Mouse (Mus musculus): Measurements from ENCODE around the gene AU022252. TPM values are rescaled to one million over a fixed set of nuclear protein-coding genes. Genes with fewer than 3 reads are reported as not detected.
A peak's percentile ranks its signal among the peaks of the same experiment; 100 is the strongest.

Gene AU022252
- polyA plus RNA-seq, 1 experiment from 2014 or later: 22.6 TPM

DNA sequence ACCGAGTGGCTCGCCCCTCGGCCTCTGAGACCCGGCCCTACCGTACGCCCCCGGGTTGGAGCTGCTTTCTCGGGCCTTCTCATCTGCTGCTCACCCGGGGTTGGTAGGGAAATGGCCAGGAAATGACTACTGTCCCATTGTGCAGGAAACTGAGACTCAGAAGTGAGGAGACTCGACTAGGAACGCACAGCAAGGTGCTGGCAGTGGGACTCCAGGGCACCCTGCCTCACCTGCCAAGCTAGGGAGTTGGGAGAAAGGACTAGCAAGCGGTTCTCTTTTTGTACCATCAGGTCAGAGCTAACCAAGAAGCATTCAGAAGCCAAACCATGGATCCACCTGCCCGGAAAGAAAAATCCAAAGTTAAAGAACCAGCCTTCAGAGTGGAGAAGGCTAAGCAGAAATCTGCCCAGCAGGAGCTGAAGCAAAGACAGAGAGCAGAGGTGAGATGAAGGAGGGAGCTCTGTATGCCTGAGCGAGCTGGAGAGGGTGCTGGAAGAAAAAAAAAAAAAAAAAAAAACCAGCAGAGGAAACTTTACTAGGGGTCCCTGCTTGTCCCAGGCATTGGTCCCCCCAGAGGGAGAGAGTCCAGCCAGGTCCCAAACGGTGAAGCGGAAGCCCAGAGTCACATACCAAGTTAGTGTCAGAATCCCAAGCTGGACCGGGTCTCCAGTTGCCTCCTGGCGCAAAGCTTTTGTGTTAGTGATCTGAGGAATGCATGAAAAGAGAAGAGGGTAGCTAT lies 36.8 kb downstream of the AU022252 start:
- Histone ChIP-seq H3K27ac (ENCODE audit: low read length) (peak overlapping the region; percentile 86), H3K9ac (ENCODE audit: low read depth, low read length) (peak overlapping the region; percentile 64), H3K4me1 (ENCODE audit: control insufficient read depth, insufficient read depth, low read length) (peaks cover 21% of the 10 kb centered on the region), H3K36me3 (ENCODE audit: control insufficient read depth, insufficient read depth, low read length) (peaks cover under 1% of the 10 kb centered on the region; the same call in 1 of the 2 replicates), H3K4me3 (ENCODE audit: low read depth, low read length) (peak overlapping the region; percentile 52), H3K27me3 (ENCODE audit: control insufficient read depth, insufficient read depth, low read depth, low read length) (no peaks in the 10 kb centered on the region), H3K9me3 (replicated peaks; ENCODE audit: control insufficient read depth, low read length, poor library complexity, severe bottlenecking) (no peaks in the 10 kb centered on the region), H3K4me2 (ENCODE audit: low read length) (peak overlapping the region; percentile 76)
- ATAC-seq: peak; percentile 20
- WGBS: 3% methylated on average over 18 of the region's 18 CpGs

- H3K4me1 ChIP-seq (ENCODE audit: control insufficient read depth, insufficient read depth, low read length): peaks cover 21% of the 10 kb centered on the region
- ATAC-seq: peak; percentile 88
- peak within 1 kb of the TSS; percentile 64 for H3K9ac ChIP-seq (ENCODE audit: low read depth, low read length)
- under 1% methylated on average over 34 of the region's 47 CpGs for WGBS
- H3K27ac ChIP-seq (ENCODE audit: low read length): peak within 1 kb of the TSS; percentile 86
- peak within 1 kb of the TSS; percentile 52 for H3K4me3 ChIP-seq (ENCODE audit: low read depth, low read length)
- H3K9me3 ChIP-seq (replicated peaks; ENCODE audit: control insufficient read depth, low read length, poor library complexity, severe bottlenecking): no peaks in the 10 kb centered on the region
- no peaks in the 10 kb centered on the region for H3K36me3 ChIP-seq (ENCODE audit: control insufficient read depth, insufficient read depth, low read length)
- no peaks in the 10 kb centered on the region for H3K27me3 ChIP-seq (ENCODE audit: control insufficient read depth, insufficient read depth, low read depth, low read length)
- H3K4me2 ChIP-seq (ENCODE audit: low read length): peak within 1 kb of the TSS; percentile 76
Measured at GRCm38 (mm10) chr4:119194909-119195581, 37.5 kb downstream of the AU022252 start, which contains the start of gene Svbp. Gene Svbp (plus strand): TSS chr4:119195306.

GRCm38 (mm10) chr4:119192757-119193156 lies 39.8 kb downstream of the AU022252 start:
- WGBS: 83% methylated on average over 4 of the region's 4 CpGs
- no peak overlapping the region for H3K4me2 ChIP-seq (ENCODE audit: low read length)
- H3K9me3 ChIP-seq (replicated peaks; ENCODE audit: control insufficient read depth, low read length, poor library complexity, severe bottlenecking): no peaks in the 10 kb centered on the region
- peaks cover 13% of the 10 kb centered on the region for H3K4me1 ChIP-seq (ENCODE audit: control insufficient read depth, insufficient read depth, low read length)
- no peak for ATAC-seq
- no peak overlapping the region for H3K9ac ChIP-seq (ENCODE audit: low read depth, low read length)
- no peaks in the 10 kb centered on the region for H3K27me3 ChIP-seq (ENCODE audit: control insufficient read depth, insufficient read depth, low read depth, low read length)
- H3K4me3 ChIP-seq (ENCODE audit: low read depth, low read length): no peak overlapping the region
- no peaks in the 10 kb centered on the region for H3K36me3 ChIP-seq (ENCODE audit: control insufficient read depth, insufficient read depth, low read length)
- no peak overlapping the region for H3K27ac ChIP-seq (ENCODE audit: low read length)

- no peak for ATAC-seq
- Histone ChIP-seq H3K4me3 (ENCODE audit: low read depth, low read length) (no peak overlapping the region), H3K27ac (ENCODE audit: low read length) (no peak overlapping the region), H3K27me3 (ENCODE audit: control insufficient read depth, insufficient read depth, low read depth, low read length) (no peaks in the 10 kb centered on the region), H3K4me1 (ENCODE audit: control insufficient read depth, insufficient read depth, low read length) (no peaks in the 10 kb centered on the region), H3K4me2 (ENCODE audit: low read length) (no peak overlapping the region), H3K9me3 (replicated peaks; ENCODE audit: control insufficient read depth, low read length, poor library complexity, severe bottlenecking) (no peaks in the 10 kb centered on the region), H3K9ac (ENCODE audit: low read depth, low read length) (no peak overlapping the region), H3K36me3 (ENCODE audit: control insufficient read depth, insufficient read depth, low read length) (no peaks in the 10 kb centered on the region)
- WGBS: 81% methylated on average over 3 of the region's 3 CpGs
Measured at GRCm38 (mm10) chr4:119191273-119191672, 41.2 kb downstream of the AU022252 start.

GRCm38 (mm10) chr4:119190618-119191017 lies 41.9 kb downstream of the AU022252 start:
- no peaks in the 10 kb centered on the region for H3K36me3 ChIP-seq (ENCODE audit: control insufficient read depth, insufficient read depth, low read length)
- H3K4me2 ChIP-seq (ENCODE audit: low read length): no peak overlapping the region
- ATAC-seq: no peak
- H3K9ac ChIP-seq (ENCODE audit: low read depth, low read length): no peak overlapping the region
- 87% methylated on average over 8 of the region's 8 CpGs for WGBS
- no peaks in the 10 kb centered on the region for H3K27me3 ChIP-seq (ENCODE audit: control insufficient read depth, insufficient read depth, low read depth, low read length)
- no peaks in the 10 kb centered on the region for H3K9me3 ChIP-seq (replicated peaks; ENCODE audit: control insufficient read depth, low read length, poor library complexity, severe bottlenecking)
- H3K27ac ChIP-seq (ENCODE audit: low read length): no peak overlapping the region
- no peak overlapping the region for H3K4me3 ChIP-seq (ENCODE audit: low read depth, low read length)
- H3K4me1 ChIP-seq (ENCODE audit: control insufficient read depth, insufficient read depth, low read length): no peaks in the 10 kb centered on the region

DNA sequence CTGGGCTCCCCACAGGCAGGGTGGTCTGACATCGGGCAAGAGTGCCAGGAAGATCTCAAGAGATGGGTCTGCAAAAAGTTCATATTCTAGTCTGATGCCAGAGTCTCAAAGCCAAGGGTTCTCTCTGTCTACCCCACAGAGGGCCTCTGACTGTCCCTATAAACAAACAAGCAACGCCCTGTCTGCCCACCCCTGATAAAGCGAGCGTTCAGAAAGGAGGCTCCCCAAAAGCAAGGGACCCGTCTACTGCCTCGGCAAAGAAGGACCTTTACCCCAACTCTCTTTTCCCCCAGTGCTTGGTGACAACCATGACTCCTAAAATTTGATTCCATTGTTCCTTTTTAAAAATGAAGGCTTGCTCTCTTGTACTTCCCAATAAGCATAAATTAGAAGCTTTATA lies 42.6 kb downstream of the AU022252 start, which contains the start of gene Ermap:
Ermap (minus strand) TSS at position 148 of the 400 bp plus-strand sequence.
- Histone ChIP-seq H3K4me1 (ENCODE audit: control insufficient read depth, insufficient read depth, low read length) (no peaks in the 10 kb centered on the region), H3K27me3 (ENCODE audit: control insufficient read depth, insufficient read depth, low read depth, low read length) (no peaks in the 10 kb centered on the region), H3K27ac (ENCODE audit: low read length) (no peak within 1 kb of the TSS), H3K4me2 (ENCODE audit: low read length) (no peak within 1 kb of the TSS), H3K9me3 (replicated peaks; ENCODE audit: control insufficient read depth, low read length, poor library complexity, severe bottlenecking) (no peaks in the 10 kb centered on the region), H3K9ac (ENCODE audit: low read depth, low read length) (no peak within 1 kb of the TSS), H3K36me3 (ENCODE audit: control insufficient read depth, insufficient read depth, low read length) (no peaks in the 10 kb centered on the region), H3K4me3 (ENCODE audit: low read depth, low read length) (no peak within 1 kb of the TSS)
- 54% methylated on average over 6 of the region's 6 CpGs for WGBS
- no peak for ATAC-seq

GRCm38 (mm10) chr4:119189392-119189791 lies 43.1 kb downstream of the AU022252 start:
- H3K27me3 ChIP-seq (ENCODE audit: control insufficient read depth, insufficient read depth, low read depth, low read length): no peaks in the 10 kb centered on the region
- H3K36me3 ChIP-seq (ENCODE audit: control insufficient read depth, insufficient read depth, low read length): no peaks in the 10 kb centered on the region
- no peak overlapping the region for H3K27ac ChIP-seq (ENCODE audit: low read length)
- 32% methylated on average over 6 of the region's 6 CpGs for WGBS
- H3K9ac ChIP-seq (ENCODE audit: low read depth, low read length): no peak overlapping the region
- no peak for ATAC-seq
- H3K4me2 ChIP-seq (ENCODE audit: low read length): no peak overlapping the region
- H3K9me3 ChIP-seq (replicated peaks; ENCODE audit: control insufficient read depth, low read length, poor library complexity, severe bottlenecking): no peaks in the 10 kb centered on the region
- H3K4me3 ChIP-seq (ENCODE audit: low read depth, low read length): no peak overlapping the region
- no peaks in the 10 kb centered on the region for H3K4me1 ChIP-seq (ENCODE audit: control insufficient read depth, insufficient read depth, low read length)

- no peak overlapping the region for H3K4me3 ChIP-seq (ENCODE audit: low read depth, low read length)
- no peak for ATAC-seq
Measured at GRCm38 (mm10) chr4:119188060-119188785, 44.3 kb downstream of the AU022252 start.

More at GRCm38 (mm10) chr4:119188060-119188785, 44.3 kb downstream of the AU022252 start:
- Histone ChIP-seq H3K27me3 (ENCODE audit: control insufficient read depth, insufficient read depth, low read depth, low read length) (no peaks in the 10 kb centered on the region), H3K36me3 (ENCODE audit: control insufficient read depth, insufficient read depth, low read length) (no peaks in the 10 kb centered on the region), H3K27ac (ENCODE audit: low read length) (no peak overlapping the region), H3K9ac (ENCODE audit: low read depth, low read length) (no peak overlapping the region), H3K4me2 (ENCODE audit: low read length) (no peak overlapping the region), H3K9me3 (replicated peaks; ENCODE audit: control insufficient read depth, low read length, poor library complexity, severe bottlenecking) (no peaks in the 10 kb centered on the region), H3K4me1 (ENCODE audit: control insufficient read depth, insufficient read depth, low read length) (no peaks in the 10 kb centered on the region)
- 55% methylated on average over 11 of the region's 11 CpGs for WGBS

Data from midbrain, embryonic 16.5 days (tissue).